Mouse (Mus musculus) spleen, adult 2 months (tissue): ENCODE measurements at regions not wholly inside any gene's neighbourhood (a gene's known extent, or its start where the extent isn't known, plus 50 kb on each side); places are given as distances from the start of the nearest gene placed in this dataset.

Experiments
- DNase-seq, 2 experiments: peaks; one replicate each; pipeline versions ENCODE4 v3.0.0 to v3.0.0-alpha.2; 2012 to 2021; ENCODE audit warnings: low spot score in 2 of 2, low read depth in 1 of 2
- H3K27ac ChIP-seq: fragments of 200-500 bp; 2 replicates; pipeline ENCODE4 v1.5.1; 2012; ENCODE audit warnings: low read length, inconsistent platforms; ENCODE audit not compliant: insufficient read depth
- H3K27me3 ChIP-seq: fragments of 200-500 bp; 2 replicates; pipeline ENCODE4 v1.6.1; 2012; ENCODE audit warnings: mild to moderate bottlenecking, moderate library complexity, low read length, inconsistent platforms; ENCODE audit not compliant: control insufficient read depth, insufficient read depth
- H3K36me3 ChIP-seq: fragments of 200-500 bp; 2 replicates; pipeline ENCODE4 v1.6.1; 2012; ENCODE audit warnings: mild to moderate bottlenecking, low read length, inconsistent platforms; ENCODE audit not compliant: control insufficient read depth, insufficient read depth
- H3K4me1 ChIP-seq: fragments of 200-500 bp; 2 replicates; pipeline ENCODE4 v1.6.1; 2011; ENCODE audit warnings: inconsistent platforms; ENCODE audit not compliant: control insufficient read depth, insufficient read depth, insufficient read length
- H3K4me3 ChIP-seq: fragments of 200-500 bp; 2 replicates; pipeline ENCODE4 v1.5.1; 2011; ENCODE audit warnings: mild to moderate bottlenecking, inconsistent platforms; ENCODE audit not compliant: insufficient read depth, insufficient read length; ENCODE audit errors: extremely low read depth
- CTCF ChIP-seq: fragments of 200-500 bp; IDR thresholded peaks from 2 replicates; pipeline ENCODE4 v1.5.1; 2011; ENCODE audit warnings: mild to moderate bottlenecking, inconsistent platforms; ENCODE audit not compliant: insufficient read depth, insufficient read length, insufficient replicate concordance; ENCODE audit errors: extremely low read depth
- POLR2A ChIP-seq: fragments of 200-500 bp; IDR thresholded peaks from 2 replicates; pipeline ENCODE4 v1.6.1; 2011; ENCODE audit warnings: low read depth, low read length, inconsistent platforms
- WGBS: fragments of 180-500 bp; shearing (Covaris S2); methylation state at CpG from one replicate; pipeline ENCODE4 v1.1.7; 2018; 5-methylcytosine and 5-hydroxymethylcytosine counted together

DNA sequence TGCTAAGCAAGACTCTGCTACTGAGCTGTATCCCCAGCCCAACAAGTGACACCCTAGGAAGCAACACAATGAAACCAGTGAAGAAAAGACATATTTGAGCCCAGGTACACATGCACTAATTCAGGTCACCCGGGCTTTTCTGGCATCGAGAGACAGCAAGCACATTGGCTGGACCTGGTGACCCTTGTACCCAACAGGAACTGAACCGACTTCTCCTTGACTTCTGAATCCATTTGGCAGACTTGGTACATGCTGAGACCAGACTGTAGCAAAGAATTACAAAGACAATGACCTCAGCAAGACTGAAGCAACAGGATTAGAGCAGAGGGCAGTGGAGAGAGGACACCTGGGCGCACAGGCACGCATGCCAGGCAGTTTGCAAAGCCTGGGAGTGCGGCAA is 79.1 kb downstream of the Sema4f start:
- no peaks in the 10 kb centered on the region for H3K36me3 ChIP-seq
- H3K4me3 ChIP-seq, result no peak overlapping the region
- no peak for DNase-seq
- no peak overlapping the region for H3K27ac ChIP-seq
- TF ChIP-seq POLR2A (no peak), CTCF (no peak)
- H3K4me1 ChIP-seq, result no peaks in the 10 kb centered on the region
- H3K27me3 ChIP-seq, result no peaks in the 10 kb centered on the region
- 89% methylated on average over 6 of the region's 6 CpGs for WGBS

DNA sequence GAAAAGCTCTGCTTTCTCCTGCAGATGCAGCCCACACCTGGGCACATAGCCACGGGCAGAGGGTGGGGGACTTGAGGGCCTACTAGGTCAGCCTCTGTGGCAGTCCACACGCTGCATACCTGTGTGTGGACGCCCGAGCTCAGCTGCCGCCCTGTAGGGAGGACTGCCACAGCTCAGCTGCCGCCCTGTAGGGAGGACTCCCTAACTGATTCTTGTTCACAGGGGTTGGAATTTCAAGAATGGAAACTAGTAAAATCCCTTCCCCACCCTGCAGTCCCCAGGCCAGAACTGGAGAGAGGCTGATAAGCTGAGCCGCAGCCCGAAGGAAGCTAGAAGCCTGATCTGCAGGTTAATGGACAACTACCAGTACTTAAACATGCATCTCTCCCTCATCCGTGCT is 82.0 kb upstream of the Hk2 start:
- H3K4me3 ChIP-seq, result no peak overlapping the region
- H3K27ac ChIP-seq, result no peak overlapping the region
- H3K36me3 ChIP-seq, result no peaks in the 10 kb centered on the region
- DNase-seq, result no peak
- no peaks in the 10 kb centered on the region for H3K27me3 ChIP-seq
- no peak for TF ChIP-seq CTCF
- no peak for TF ChIP-seq POLR2A
- 91% methylated on average over 9 of the region's 9 CpGs for WGBS
- no peaks in the 10 kb centered on the region for H3K4me1 ChIP-seq

DNA sequence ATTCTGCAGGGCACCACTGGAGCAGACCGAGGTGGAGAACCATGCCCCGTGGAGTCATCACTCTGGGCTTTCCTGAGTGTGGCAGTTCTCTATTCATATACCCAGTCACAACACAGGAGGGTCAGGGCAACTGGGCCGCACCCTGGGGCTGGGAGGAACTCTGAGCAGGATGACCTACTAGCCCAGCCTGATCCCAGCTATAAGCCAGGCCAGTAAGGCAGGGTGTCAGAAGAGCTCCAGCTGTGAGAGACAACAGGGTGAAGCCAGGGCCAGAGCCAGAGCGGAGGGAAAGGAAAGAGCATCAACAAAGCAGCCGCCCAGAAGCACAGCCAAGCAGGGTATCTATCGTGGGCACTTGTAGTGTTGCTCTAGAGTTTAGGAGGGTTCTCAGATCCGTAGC is 81.1 kb upstream of the Hk2 start:
- no peaks in the 10 kb centered on the region for H3K4me1 ChIP-seq
- no peaks in the 10 kb centered on the region for H3K27me3 ChIP-seq
- H3K36me3 ChIP-seq, result no peaks in the 10 kb centered on the region
- 83% methylated on average over 7 of the region's 7 CpGs for WGBS
- DNase-seq, result no peak
- no peak overlapping the region for H3K27ac ChIP-seq
- H3K4me3 ChIP-seq, result no peak overlapping the region
- TF ChIP-seq POLR2A, result no peak
- TF ChIP-seq CTCF, result no peak

DNA sequence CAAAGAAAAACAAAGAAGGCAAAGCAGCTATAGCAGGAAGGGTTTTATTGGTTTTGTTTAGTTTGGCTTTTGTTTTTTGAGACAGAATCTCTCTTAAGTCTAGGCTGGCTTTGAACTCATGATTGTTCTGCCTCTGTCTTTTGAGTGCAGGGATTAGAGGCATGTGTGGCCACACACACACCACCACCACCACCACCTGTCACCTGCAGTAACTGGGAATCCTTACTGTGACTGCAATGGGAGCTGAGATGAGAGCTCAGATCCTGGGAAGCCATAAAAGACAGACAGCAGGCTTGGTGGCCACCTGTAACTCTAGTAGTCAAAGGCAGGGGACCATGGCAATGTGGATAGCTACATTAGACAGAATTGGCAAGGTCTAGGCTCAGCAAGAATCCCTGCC is 80.5 kb upstream of the Hk2 start:
- H3K36me3 ChIP-seq, result no peaks in the 10 kb centered on the region

DNA sequence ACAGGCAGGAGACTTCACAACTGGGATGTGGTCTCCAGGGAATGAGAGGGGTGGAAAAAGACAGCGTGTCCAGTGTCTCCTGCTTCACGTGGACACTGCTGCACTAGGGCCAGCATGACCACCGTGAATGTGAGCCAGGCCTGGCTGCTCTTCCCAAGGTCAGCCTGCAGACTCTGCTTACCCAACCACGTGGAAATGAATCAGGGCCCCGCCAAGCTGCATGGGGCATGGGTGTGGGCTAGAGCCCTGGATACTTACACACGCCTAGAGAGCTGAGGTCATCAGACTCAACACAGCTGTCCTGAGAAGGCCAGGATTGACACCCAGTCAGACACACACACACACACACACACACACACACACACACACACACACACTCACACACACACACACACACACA is 80.1 kb upstream of the Hk2 start:
- no peak for TF ChIP-seq CTCF
- TF ChIP-seq POLR2A, result no peak
- no peak for DNase-seq
- no peaks in the 10 kb centered on the region for H3K36me3 ChIP-seq
- no peak overlapping the region for H3K27ac ChIP-seq
- WGBS, result 85% methylated on average over 6 of the region's 6 CpGs
- no peak overlapping the region for H3K4me3 ChIP-seq
- H3K4me1 ChIP-seq, result no peaks in the 10 kb centered on the region
- no peaks in the 10 kb centered on the region for H3K27me3 ChIP-seq

More for the DNA sequence above, 80.5 kb upstream of the Hk2 start:
- TF ChIP-seq POLR2A (no peak), CTCF (no peak)
- Histone ChIP-seq H3K4me1 (no peaks in the 10 kb centered on the region), H3K27ac (no peak overlapping the region), H3K27me3 (no peaks in the 10 kb centered on the region), H3K4me3 (no peak overlapping the region)
- DNase-seq, result no peak

DNA sequence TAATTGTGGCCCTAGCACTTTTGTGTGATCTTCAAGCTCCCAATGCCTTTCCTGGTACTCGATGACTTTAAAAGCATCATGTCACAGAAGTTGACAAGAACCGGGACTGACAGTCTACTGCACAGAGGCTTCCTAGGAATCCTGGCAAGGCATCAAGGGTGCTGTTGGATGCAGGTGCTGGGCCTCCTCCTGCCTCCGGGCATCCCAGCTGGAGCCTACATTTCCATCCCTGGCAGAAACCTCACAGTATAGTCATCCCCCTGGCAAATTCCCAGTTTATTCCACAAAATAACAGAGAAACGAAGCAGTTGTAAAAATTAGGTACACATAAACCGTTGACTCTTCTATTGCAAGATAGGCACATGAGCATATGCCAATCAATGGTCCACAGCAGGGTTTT is 78.8 kb upstream of the Hk2 start:
- DNase-seq, result no peak
- TF ChIP-seq POLR2A (no peak), CTCF (no peak)
- H3K27me3 ChIP-seq, result no peaks in the 10 kb centered on the region
- no peaks in the 10 kb centered on the region for H3K36me3 ChIP-seq
- H3K4me3 ChIP-seq, result no peak overlapping the region
- no peak overlapping the region for H3K27ac ChIP-seq
- 84% methylated on average over 5 of the region's 5 CpGs for WGBS
- no peaks in the 10 kb centered on the region for H3K4me1 ChIP-seq

DNA sequence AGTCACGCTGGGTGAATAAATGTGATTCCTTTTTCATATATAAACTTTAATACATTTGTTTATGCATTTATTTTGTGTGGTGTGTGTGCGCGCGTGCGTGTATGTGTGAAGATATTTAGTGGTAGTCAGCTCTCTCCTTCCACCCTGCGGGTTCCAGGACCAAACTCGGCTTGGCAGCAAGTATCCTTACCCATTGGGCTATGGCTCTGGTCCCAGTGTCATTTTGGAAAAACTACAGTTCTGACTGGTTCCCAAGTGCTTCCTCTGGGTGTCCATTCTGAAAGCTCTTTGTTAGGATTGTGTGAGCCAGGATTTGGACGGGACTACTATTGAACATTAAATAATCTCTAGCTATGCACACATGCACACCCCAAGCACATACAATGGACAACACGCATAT is 76.3 kb upstream of the Hk2 start:
- H3K27ac ChIP-seq, result no peak overlapping the region
- DNase-seq, result no peak
- no peaks in the 10 kb centered on the region for H3K27me3 ChIP-seq
- 95% methylated on average over 9 of the region's 9 CpGs for WGBS
- no peak overlapping the region for H3K4me3 ChIP-seq
- H3K4me1 ChIP-seq, result no peaks in the 10 kb centered on the region
- TF ChIP-seq CTCF (no peak), POLR2A (no peak)
- no peaks in the 10 kb centered on the region for H3K36me3 ChIP-seq
